Mouse (Mus musculus) kidney, postnatal 0 days (tissue): ENCODE data around the gene Sik2. TPM values are rescaled to one million over a fixed set of nuclear protein-coding genes. Genes with fewer than 3 reads are reported as not detected.

ENCODE experiments used
- ATAC-seq: fragments of 200-750 bp; cut with Nextera tagmentation; replicated peaks from 2 replicates; pipeline ENCODE4 v1.8.0; 2017; ENCODE audit warnings: low read depth, moderate number of reproducible peaks, moderate TSS enrichment, moderate library complexity; ENCODE audit not compliant: low FRiP score
- DNase-seq: peaks from one replicate; pipeline ENCODE4 v3.0.0-alpha.2; 2016; ENCODE audit warnings: low spot score
- H3K27ac ChIP-seq: fragments of 300-500 bp; sonication (generic); 2 replicates; pipeline ENCODE4 v1.5.1; 2014; ENCODE audit warnings: mild to moderate bottlenecking
- H3K27me3 ChIP-seq: fragments of 300-500 bp; sonication (generic); 2 replicates; pipeline ENCODE4 v1.6.1; 2014; ENCODE audit warnings: low read length, mixed read lengths; ENCODE audit not compliant: insufficient read depth
- H3K36me3 ChIP-seq: fragments of 300-500 bp; sonication (generic); 2 replicates; pipeline ENCODE4 v1.6.1; 2014; ENCODE audit warnings: low read length, mixed read lengths; ENCODE audit not compliant: insufficient read depth
- H3K4me1 ChIP-seq: fragments of 300-500 bp; sonication (generic); replicated peaks from 2 replicates; pipeline ENCODE4 v1.6.1; 2014; ENCODE audit warnings: antibody characterized with exemption, low read length, mixed read lengths; ENCODE audit not compliant: insufficient read depth
- H3K4me2 ChIP-seq: fragments of 300-500 bp; sonication (generic); 2 replicates; pipeline ENCODE4 v1.6.1; 2014; ENCODE audit warnings: mild to moderate bottlenecking, low read length, moderate library complexity, mixed read lengths
- H3K4me3 ChIP-seq: fragments of 300-500 bp; sonication (generic); replicated peaks from 2 replicates; pipeline ENCODE4 v1.5.1; 2014; ENCODE audit warnings: low read depth, low read length
- H3K9ac ChIP-seq: fragments of 300-500 bp; sonication (generic); 2 replicates; pipeline ENCODE4 v1.6.1; 2014; ENCODE audit warnings: low read depth, low read length
- H3K9me3 ChIP-seq: fragments of 300-500 bp; sonication (generic); replicated peaks from 2 replicates; pipeline ENCODE4 v1.6.1; 2016; ENCODE audit warnings: low read length, inconsistent platforms, mixed read lengths
- CTCF ChIP-seq: IDR thresholded peaks from 2 replicates; pipeline ENCODE4 v1.5.1; 2016; ENCODE audit warnings: antibody characterized with exemption, low read depth, mild to moderate bottlenecking, moderate library complexity
- WGBS: fragments of 180-500 bp; shearing (Covaris S2); extraction: QIAGEN DNeasy Blood & Tissue Kit; methylation state at CpG from one replicate; pipeline ENCODE4 v1.1.7; 2014; 5-methylcytosine and 5-hydroxymethylcytosine counted together
- polyA plus RNA-seq: library from polyadenylated mRNA; unstranded; fragments of >200 nt; fragmentation: Nextera tagmentation; extraction: Ambion mirVana; gene quantifications from 2 replicates; pipeline ENCODE4 v1.2.1, GENCODE M21; 2015

Sik2 gene
- polyA plus RNA-seq, 1 experiment from 2014 or later, result 12.5 TPM

DNA sequence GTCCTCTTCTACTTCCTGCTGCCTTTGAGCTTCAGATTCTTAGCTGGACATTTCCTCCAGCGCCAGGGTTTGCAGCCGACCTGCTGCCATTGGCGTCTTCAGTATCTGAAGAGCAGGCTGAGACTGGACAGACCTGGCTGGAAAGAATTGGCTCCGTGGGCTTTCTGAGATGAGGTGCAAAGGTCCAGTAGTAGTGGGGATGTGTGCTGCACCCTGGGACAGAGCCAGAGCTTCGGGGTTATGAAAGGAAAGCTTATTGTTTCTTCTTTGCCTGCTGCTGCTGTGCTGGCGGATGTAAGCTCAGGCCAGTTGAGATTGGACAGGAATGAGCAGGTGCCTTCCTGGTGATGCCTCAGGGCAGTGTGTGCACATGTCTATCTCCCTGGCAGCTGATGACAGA lies 134.8 kb downstream of the Sik2 start:
- Histone ChIP-seq H3K27ac (no peak overlapping the region), H3K9me3 (no peaks in the 10 kb centered on the region), H3K9ac (no peak overlapping the region), H3K36me3 (peaks cover 39% of the 10 kb centered on the region), H3K4me3 (no peak overlapping the region), H3K4me2 (no peak overlapping the region), H3K27me3 (no peaks in the 10 kb centered on the region), H3K4me1 (no peaks in the 10 kb centered on the region)
- no peak for TF ChIP-seq CTCF
- WGBS, result 86% methylated on average over 6 of the region's 6 CpGs
- ATAC-seq (no peak), DNase-seq (no peak)

DNA sequence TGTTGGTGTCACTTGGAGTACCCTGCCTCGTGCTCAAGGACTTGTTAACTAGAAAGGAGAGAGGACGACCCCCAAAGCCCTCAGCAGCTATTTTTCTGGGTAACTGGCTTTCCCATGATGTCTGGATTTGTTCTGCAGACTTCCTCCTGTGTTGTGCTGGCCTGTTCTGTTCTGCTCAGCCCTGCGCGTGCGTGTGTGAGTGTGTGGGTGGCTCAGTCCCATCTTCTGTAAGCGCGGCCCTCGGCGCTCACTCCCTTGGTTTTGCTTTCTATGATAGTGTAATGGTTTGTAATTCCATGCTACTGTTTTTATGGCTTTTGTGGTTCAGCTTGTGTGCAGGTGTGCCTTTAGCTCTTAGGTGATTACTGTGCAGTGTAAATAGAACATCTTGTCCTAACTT lies 135.7 kb downstream of the Sik2 start:
- ATAC-seq (no peak), DNase-seq (no peak)
- Histone ChIP-seq H3K9ac (no peak overlapping the region), H3K9me3 (no peaks in the 10 kb centered on the region), H3K4me2 (no peak overlapping the region), H3K4me3 (no peak overlapping the region), H3K27ac (no peak overlapping the region), H3K4me1 (no peaks in the 10 kb centered on the region), H3K36me3 (peaks cover 46% of the 10 kb centered on the region), H3K27me3 (no peaks in the 10 kb centered on the region)
- WGBS, result 87% methylated on average over 9 of the region's 9 CpGs
- TF ChIP-seq CTCF, result no peak

DNA sequence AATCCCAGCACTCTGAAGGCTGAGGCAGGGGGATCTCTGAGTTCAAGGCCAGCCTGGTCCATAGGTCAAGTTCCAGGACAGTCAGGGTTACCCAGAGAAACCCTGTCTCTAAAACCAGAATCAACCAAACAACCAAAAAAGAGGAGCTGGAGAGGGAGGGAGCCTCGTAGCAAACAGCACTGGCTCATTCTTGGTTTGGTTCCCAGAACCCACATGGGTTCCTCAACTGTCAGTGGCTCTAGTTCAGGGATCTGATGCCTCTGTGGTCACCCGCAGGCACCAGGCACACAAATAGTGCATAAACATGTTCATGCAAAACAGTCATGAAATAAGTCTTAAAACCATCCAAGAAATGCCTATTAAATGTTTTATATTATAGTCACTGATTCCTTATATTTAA lies 140.7 kb downstream of the Sik2 start:
- Histone ChIP-seq H3K4me3 (no peak overlapping the region), H3K36me3 (peaks cover 64% of the 10 kb centered on the region), H3K27ac (no peak overlapping the region), H3K9ac (no peak overlapping the region), H3K9me3 (no peaks in the 10 kb centered on the region), H3K4me1 (no peaks in the 10 kb centered on the region), H3K4me2 (no peak overlapping the region), H3K27me3 (no peaks in the 10 kb centered on the region)
- no peak for TF ChIP-seq CTCF
- DNase-seq (no peak), ATAC-seq (no peak)
- WGBS, result 92% methylated on average over 2 of the region's 2 CpGs

DNA sequence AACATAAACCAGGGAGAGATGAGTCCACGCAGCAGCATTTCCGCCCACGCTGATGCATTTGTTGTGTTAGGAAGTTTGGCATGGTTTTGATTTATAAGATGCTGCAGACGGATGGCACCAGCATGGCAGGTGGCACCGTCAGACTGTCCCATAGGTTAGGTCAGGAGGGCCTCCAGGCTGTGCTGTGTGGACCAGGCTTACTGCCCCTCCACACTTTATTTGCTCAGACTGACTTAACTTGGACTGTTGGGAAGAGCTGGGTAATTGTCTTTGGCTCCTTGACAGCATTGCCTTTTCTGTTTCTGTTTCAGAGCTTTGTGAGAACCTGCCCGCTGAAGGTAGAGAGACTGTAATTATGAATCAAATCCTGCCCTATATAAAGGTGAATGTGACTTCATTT lies 141.9 kb downstream of the Sik2 start:
- no peak for DNase-seq
- 92% methylated on average over 6 of the region's 6 CpGs for WGBS
- H3K9ac ChIP-seq, result no peak overlapping the region
- H3K27ac ChIP-seq, result no peak overlapping the region
- no peaks in the 10 kb centered on the region for H3K4me1 ChIP-seq
- H3K4me3 ChIP-seq, result no peak overlapping the region
- H3K9me3 ChIP-seq, result no peaks in the 10 kb centered on the region
- H3K36me3 ChIP-seq, result peaks cover 71% of the 10 kb centered on the region
- no peak for ATAC-seq
- no peaks in the 10 kb centered on the region for H3K27me3 ChIP-seq
- no peak overlapping the region for H3K4me2 ChIP-seq
- no peak for TF ChIP-seq CTCF

DNA sequence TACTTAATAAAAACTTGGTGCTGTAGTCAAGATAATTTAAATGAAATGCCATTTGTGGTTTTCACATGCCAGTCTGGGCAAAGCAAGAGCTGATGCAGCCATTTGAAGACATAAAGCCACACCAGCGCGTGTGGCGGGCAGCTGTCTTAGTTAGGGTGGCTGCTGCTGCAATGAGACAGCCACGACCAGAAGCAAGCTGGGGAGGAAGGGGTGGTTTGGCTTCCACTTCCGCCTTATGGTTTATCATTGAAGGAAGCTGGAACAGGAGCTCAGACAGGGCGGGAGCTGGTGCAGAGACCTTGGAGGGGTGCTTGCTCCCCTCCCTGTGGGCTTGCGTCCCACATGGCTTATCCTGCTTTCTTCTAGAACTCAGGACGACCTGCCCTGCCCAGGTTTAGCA lies 143.1 kb downstream of the Sik2 start:
- no peaks in the 10 kb centered on the region for H3K9me3 ChIP-seq
- no peak overlapping the region for H3K4me2 ChIP-seq
- ATAC-seq (no peak), DNase-seq (no peak)
- H3K36me3 ChIP-seq, result peaks cover 81% of the 10 kb centered on the region
- H3K4me3 ChIP-seq, result no peak overlapping the region
- H3K4me1 ChIP-seq, result no peaks in the 10 kb centered on the region
- H3K27me3 ChIP-seq, result no peaks in the 10 kb centered on the region
- H3K27ac ChIP-seq, result no peak overlapping the region
- no peak for TF ChIP-seq CTCF
- no peak overlapping the region for H3K9ac ChIP-seq
- 80% methylated on average over 8 of the region's 8 CpGs for WGBS

DNA sequence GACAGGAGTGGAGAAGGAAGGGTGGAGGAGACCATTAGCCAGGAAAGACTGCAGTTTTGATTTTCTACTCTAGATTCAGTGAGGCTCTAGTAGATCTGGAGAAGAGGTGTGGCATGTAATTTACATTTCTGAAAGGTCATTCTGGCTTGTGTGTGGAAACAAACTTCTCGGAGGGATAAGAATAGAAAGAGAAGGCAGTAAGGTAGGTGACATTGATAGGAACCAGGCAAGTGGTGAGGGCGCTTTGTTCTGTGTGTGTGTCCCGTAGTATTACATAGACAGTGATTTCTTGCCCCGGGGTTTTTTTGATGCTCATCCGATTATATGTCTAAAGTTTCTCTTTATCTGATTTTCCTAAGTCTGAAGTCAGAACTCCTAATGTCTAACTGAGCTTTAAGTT lies 144.0 kb downstream of the Sik2 start:
- ATAC-seq, result no peak
- no peak for DNase-seq
- Histone ChIP-seq H3K4me3 (no peak overlapping the region), H3K9me3 (no peaks in the 10 kb centered on the region), H3K27ac (no peak overlapping the region), H3K4me1 (no peaks in the 10 kb centered on the region), H3K27me3 (no peaks in the 10 kb centered on the region), H3K9ac (no peak overlapping the region), H3K36me3 (peaks cover 81% of the 10 kb centered on the region), H3K4me2 (no peak overlapping the region)
- WGBS, result 91% methylated on average over 5 of the region's 5 CpGs
- TF ChIP-seq CTCF, result no peak

DNA sequence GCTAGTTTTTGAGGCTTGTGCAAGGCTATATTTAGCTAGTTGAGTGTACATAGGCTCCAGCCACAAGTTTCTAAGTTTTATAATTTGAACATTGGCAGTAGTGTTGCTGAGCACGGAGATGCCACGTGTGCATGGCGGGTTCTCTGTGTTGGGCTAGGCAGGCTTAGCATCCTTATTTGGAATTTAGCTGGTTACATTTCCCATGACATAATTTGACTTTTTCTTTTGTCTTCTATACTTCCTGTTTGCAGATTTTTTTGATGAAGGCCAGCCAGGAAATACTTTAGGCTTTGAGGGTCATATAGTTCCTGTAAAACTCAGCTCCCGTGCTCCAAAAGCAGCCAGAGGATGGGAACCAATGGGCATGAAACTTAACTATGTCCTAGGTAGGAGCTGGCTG lies 145.0 kb downstream of the Sik2 start:
- DNase-seq (no peak), ATAC-seq (no peak)
- TF ChIP-seq CTCF, result no peak
- Histone ChIP-seq H3K9ac (no peak overlapping the region), H3K4me3 (no peak overlapping the region), H3K9me3 (no peaks in the 10 kb centered on the region), H3K36me3 (peaks cover 77% of the 10 kb centered on the region), H3K4me2 (no peak overlapping the region), H3K27me3 (no peaks in the 10 kb centered on the region), H3K27ac (no peak overlapping the region), H3K4me1 (no peaks in the 10 kb centered on the region)
- WGBS, result 75% methylated on average over 4 of the region's 4 CpGs
